Mouse (Mus musculus) gastrocnemius, postnatal 14 days (tissue): ENCODE data around the gene Smc5. TPM values are rescaled to one million over a fixed set of nuclear protein-coding genes. Genes with fewer than 3 reads are reported as not detected.
A peak's percentile ranks its signal among the peaks of the same experiment; 100 is the strongest.

Source experiments
- DNase-seq: peaks from one replicate; pipeline ENCODE4 v3.0.0; 2021; ENCODE audit warnings: mixed read lengths
- intact Hi-C: fragments of 180-260 bp; cut with DNase I; formaldehyde crosslinking; loops from one replicate; pipeline ENCODE4 v1.15.1; 2025; ENCODE audit warnings: low total_unique reads
- total RNA-seq, 2 experiments: library from RNA; stranded (reverse); gene quantifications; 2 replicates each; pipeline ENCODE4 v1.2.3; 2021

The Smc5 gene
- total RNA-seq, 2 experiments from 2014 or later: 12.5 to 13.3 TPM

DNA sequence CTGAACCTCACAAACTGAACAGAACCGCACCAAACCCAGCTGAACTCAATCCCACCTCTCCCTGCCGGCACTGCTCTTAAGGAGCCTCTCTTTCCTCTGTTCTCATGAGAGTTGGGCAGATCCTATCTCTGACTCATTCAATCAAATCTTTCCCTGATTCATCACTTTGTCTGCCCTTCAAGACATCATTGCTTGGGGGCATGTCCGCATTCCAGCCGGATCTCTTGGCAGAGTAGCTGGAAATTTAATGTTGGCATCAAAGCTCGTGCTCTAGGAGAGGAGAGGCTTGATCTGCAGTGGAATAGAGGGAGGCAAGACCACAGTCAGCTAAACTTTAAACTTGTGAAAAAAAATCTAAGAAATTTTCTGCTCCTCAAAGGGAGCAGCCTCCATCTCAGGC lies 71.6 kb downstream of the Smc5 start:
- intact Hi-C loops: no loop called here
- DNase-seq: no peak

DNA sequence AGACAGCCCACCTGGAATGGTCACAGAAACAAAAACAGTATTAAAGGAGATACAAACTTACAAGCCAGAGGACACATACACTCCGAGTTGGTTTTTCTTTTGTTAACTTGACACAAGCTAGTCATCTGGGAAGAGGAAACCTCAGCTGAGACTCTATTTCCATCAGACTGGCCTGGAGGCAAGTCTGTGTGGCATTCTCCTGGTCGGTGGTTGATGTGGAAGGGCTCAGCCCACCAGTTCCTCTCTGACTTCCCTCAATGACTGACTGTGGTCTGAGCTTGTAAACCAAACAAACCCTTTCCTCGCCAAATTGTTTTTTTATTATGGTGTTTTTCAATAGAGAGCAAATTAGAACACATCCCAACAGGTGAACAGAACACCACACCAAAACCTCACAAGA lies 80.6 kb downstream of the Smc5 start:
- no peak for DNase-seq
- intact Hi-C loops: no loop called here

DNA sequence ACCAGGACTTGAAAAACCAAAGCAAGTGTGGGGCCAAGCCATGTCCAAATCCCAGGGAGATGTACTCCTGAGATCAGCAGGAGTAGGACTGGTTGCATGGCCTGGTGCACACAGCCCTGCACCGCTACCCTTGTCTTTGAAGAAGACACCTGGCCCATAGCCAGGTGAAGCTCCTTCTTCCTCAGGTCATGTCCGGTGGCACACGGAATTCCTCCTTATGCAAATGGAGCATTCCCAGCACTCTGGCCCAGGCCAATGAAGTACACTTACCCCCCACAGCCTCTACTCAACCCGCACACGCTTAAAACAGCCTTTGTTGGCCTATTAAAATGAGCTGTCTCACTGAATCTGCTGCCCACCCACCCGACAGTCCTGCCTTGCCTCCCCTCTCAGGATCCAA lies 82.2 kb downstream of the Smc5 start:
- intact Hi-C loops: no loop called here

DNA sequence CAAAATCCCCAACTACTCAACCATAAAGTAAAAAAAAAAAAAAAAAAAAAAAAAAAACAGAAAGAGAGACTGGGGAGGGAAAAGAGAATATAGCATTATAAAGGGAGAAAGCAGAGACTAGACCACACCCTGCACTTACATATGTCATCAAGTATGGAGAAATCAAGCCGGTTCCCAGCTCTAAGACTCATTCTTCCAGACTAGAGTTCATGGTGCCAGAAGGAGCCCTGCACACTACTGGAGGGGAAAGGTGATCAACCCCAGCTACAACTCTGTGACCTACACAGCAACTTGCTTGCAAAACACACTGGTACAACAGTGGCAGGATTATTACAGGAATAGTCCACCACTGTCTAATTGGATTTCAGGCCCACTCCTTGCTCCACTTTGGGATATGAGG lies 84.0 kb downstream of the Smc5 start:
- intact Hi-C loops: no loop called here
- DNase-seq: no peak

More for the DNA sequence above, 82.2 kb downstream of the Smc5 start:
- no peak for DNase-seq

DNA sequence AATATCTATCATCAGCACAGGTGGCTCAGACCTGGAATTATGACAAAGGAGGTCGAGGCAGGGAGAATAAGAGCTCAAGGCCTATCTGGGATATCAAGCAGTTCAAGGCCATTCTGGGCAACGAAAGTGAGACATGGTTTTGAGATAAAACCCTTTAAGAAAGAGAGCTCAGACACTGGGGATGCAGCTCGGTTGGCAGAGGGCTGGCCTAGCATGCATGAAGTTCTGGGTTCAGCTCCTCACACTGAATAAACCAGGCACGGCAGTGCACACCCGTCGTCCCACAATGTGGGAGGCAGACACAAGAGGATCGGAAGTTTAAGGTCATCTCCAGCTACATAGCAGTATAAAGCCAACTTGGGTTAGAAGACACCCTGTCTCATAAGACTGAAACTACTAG lies 84.7 kb downstream of the Smc5 start:
- DNase-seq: no peak
- intact Hi-C loops: no loop called here

DNA sequence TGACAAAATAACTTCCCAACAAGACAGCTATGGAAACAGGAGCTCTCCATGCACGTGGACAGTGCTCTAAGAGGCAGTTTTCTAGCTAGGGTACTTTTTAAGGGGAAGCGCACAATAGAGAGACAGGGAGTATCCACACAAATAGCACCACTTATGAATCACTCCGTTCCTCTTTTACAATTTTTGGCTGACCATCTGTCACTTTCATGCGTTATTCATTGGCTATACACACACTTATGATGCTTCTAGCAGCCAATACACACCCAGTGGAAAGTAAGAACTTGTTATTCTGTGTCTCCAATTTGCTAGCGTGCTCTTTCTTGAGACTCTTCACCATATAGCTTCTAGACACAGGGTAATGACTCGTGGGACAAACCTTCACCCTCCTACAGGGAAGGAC lies 86.0 kb downstream of the Smc5 start:
- intact Hi-C loops: no loop called here
- no peak for DNase-seq

DNA sequence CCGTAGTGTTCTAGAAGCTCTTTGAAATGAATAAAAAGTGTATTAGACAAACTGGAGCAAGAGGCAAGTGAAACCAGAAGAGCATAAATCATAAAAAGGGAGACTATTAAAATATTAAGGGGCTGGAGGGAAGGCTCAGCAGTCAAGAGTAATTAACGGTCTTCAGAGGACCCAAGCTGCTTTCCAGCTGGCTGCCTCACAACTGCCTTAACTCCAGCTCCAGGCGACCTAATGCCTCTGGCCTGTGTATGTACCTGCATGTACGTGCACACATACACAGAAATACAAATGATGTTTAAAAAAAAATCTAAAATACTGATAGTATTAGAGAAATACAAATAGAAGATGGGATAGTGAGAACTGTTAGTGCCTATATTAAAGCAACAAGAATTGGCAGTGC lies 89.6 kb downstream of the Smc5 start:
- intact Hi-C loops: no loop called here
- no peak for DNase-seq

DNA sequence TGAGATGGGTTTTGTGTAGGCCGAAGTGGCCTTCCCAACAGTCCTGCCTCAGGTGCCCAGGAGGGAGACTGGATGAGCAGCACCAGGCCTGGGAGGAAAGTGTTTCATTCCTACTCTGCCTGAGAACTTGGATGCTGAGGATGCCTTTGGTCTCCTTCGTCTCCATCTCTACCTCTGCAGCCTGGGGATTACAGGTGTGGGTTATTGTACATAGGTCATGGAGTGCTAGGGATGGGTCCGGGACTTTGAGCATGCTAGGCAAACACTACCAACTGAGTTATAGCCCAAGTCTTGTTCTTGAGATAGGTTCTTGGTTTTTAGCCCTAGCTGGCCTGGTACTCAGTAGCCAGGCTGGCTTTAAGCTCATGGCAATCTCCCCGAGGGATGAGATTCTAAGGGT lies 90.2 kb downstream of the Smc5 start:
- intact Hi-C loops: no loop called here
- DNase-seq: no peak

DNA sequence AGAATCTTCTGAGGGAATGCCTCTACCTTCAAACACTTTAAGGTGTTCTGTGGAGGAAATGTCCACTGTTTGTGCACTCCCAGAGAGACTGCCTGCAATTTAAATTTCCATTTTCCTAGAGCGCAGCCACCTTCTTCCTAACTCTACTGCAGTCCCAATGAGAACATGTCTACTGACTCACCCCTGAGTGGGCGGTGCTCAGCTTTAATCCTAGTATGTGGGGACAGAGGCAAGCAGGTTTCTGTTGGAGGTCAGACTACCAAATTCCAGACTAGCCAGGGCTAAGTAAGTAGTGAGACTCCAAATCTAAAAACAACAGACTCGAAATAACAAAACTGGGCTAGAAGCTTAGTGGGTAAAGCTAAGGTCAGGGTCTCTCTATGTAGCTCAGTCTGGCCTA lies 95.2 kb downstream of the Smc5 start:
- DNase-seq: no peak
- intact Hi-C loops: no loop called here

DNA sequence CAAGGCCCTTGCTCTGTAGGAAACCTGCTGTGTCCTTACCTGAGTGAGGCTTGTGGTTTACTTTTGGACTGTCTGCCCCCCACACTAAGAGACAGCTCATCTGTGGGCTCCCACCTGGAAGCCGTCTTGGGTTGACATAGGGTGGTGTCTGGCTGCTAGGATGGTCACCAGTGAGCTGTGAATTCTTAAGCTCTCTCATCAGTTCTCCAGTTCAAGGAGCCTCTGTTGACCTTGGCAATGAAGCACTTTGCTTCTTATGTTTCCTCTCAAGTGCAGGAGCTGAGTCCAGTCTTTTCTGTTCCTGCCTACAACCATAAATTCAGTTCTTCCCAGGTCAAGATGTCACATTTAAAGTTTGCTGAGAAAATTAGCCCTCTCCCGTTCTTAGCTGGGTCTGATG lies 98.2 kb downstream of the Smc5 start:
- no peak for DNase-seq
- intact Hi-C loops: no loop called here

DNA sequence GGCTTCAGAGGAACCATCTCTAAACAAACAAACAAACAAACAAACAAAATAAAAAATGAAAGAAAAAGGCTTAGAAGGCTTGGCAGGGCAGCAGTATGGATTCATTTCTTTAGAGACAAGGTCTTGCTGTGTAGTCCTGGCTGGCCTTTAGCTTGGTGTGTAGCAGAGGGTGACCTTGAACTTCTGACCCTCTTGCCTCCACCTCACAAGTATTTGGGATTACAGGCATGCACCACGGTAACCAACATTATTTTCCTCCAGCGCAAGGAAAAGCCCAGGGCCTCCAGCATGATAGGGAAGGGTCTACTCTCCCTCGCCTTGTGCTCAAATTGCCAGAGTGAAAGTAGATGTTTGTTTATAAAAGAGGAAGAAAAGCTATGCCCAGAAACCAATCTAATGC lies 98.6 kb downstream of the Smc5 start:
- intact Hi-C loops: no loop called here
- no peak for DNase-seq

DNA sequence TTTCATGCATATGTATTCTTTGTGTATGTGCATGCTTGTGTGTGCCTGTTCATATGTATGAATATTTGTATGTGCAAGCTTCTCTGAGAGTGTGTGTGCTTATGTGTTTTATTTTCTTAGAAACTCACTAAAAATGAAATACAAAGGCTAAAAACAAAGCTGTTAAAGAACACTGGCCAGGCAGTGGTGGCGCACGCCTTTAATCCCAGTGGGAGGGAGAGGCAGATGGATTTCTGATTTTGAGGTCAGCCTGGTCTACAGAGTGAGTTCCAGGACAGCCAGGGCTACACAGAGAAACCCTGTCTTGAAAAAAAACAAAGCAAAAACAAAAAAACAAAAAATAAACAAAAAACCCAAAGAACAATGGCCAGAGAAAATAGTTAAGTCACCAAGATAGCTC lies 102.6 kb downstream of the Smc5 start:
- intact Hi-C loops: no loop called here
- no peak for DNase-seq

DNA sequence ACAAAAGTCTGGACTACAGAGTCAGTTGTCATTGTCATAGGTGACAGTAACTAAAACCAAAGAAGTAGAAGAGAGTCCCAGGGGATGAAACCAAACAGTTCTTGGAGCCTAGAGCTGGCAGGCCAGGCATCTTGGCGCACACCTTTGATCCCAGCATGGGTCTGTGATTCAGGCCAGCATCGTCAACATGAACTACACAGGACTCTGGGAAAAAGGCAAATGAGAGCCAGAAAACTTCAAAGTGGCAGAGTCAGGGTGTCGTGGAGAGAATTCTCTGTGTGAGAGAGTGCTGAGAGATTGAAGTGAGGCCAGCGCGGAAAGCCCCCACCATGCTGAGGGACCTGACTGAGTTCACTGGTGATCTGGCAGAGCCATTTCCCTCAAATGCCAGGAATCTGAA lies 103.2 kb downstream of the Smc5 start:
- DNase-seq: no peak
- intact Hi-C loops: no loop called here

DNA sequence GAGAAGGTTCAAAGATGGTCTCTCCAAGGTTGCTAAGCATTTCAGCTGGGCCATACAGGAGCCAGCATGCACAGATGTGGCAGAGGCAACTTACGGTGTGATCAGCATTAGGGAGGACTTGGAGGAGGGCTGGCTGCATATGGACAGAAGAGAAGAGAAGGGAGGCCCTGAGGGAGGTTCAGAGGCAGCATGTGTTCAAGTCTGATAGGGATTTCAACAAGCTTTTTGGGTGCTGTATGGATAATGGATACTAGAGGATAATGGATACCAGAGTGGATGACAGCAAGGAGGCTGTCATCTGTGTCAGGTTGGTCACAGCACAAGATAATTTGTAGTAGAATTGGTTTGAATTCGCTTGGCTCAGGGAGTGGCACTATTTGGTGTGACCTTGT lies 104.0 kb downstream of the Smc5 start:
- intact Hi-C loops: loop anchor here (10.0 kb wide), 1 partner anchor 235 kb away; no protein-coding TSS in a partner anchor
- no peak for DNase-seq

DNA sequence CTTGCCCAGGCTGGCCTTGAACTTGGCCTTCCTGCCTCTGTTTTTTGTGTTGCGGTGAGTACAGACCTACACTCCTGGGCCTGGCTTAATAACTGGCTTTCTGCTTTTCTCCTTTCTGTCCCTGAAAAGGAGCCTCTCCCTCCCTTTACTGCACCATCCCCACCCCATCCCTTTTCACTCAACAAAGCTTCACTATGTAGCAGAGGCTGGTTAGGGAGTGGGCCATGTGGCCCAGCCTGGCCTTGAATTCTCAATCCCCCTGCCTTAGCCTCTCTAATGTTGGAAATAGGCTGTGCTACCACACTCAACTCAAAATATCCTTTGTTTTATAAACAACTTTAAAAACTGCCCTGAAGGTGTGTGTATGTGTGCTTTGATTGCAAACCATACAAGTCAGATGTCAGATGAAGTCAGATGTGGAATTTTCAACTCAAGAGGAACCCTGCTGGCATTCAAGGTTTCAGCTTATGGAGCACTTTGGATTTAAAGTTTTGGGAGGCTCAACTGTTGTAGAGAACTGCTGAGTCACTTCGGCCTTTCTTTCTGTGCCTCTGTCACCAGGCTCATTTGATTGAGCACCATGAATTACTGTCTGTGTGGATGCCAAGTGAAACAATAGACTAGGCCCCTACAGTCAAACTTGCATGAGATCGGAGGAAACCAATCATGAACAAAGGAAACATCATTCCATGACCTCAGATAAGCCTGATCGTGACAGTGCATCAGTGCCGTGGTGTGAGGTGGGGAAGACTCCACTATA lies 104.6 kb downstream of the Smc5 start:
- DNase-seq: no peak
- intact Hi-C loops: loop anchor here (10.0 kb wide), 1 partner anchor 234 kb away; no protein-coding TSS in a partner anchor

DNA sequence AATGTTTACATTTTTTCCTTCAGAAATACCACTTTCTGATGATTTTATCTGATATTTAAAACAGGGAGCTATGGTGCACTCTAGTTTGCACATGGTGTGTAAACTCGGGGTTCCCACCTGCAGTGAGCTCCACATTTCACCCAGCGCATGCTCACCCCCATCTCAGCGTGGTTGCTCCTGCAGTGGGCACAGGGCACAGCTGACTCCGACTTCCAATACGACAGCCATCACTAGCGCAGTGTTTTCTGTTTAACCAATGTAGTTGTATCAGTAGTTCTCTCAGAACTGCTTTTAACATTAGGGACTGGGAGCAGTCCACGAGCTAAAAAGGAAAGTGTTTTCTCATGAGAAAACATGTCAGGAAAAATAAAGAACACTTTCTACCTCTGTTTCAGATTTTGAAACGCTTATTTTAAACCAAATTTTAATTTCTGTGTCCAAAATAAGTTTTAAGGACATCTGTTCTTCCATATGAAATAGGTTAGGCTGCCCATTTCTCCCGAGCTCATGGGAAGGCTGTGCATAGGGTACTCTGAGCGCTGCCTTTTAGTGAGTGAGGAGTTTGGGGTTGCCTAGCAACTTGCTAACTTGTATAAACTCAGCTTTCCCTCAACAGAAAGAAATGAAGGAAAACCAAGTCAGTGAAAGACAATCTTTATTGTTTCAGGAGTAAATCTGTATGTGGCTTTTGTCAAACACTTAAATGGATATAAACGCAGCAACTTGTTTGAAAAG lies 107.0 kb downstream of the Smc5 start:
- DNase-seq: no peak
- intact Hi-C loops: loop anchor here (10.0 kb wide), 1 partner anchor 232 kb away; no protein-coding TSS in a partner anchor

DNA sequence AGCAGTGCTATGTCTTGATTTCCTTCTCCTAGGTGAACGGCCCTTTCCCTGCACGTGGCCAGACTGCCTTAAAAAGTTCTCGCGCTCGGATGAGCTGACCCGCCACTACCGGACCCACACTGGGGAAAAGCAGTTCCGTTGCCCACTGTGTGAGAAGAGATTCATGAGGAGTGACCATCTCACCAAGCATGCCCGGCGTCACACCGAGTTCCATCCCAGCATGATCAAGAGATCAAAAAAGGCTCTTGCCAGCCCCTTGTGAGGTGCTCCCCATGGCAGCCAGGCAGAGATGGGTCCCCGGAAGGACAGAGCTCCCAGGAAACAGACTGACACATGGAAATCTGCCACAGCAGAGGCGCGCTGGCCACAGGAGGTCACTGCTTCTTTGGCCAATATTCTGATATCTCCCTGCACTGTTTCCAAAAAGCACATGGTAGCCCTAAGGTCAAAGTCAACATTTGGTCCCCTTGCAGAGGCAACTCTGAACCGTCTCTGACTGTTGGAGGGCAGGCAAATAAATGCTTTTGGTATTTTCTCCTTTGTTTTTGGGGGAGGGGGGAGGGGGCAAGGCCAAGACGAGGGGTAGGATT lies 109.0 kb downstream of the Smc5 start:
- intact Hi-C loops: loop anchor here (10.0 kb wide), 1 partner anchor 230 kb away; no protein-coding TSS in a partner anchor
- no peak for DNase-seq

DNA sequence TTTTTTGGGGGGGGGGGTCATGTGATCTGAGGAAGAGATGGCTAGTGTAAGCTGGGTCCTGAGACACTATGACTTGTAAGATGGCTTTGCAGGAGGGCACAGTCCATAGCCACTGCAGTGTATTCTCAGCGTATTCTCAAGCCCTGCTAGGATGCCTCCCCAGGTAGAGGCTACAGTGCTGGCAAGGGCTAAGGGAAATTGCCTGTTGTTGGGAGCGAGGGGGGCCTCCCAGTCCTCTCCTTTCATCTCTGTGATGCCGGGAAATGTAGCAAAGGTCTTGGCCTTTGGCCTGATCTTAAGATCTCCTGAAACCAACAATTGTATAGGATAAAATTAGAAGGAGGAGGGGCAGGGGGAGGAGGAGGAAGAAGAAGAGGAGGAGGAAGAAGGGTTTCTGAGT lies 110.3 kb downstream of the Smc5 start:
- DNase-seq: no peak
- intact Hi-C loops: loop anchor here (10.0 kb wide), 1 partner anchor 229 kb away; no protein-coding TSS in a partner anchor

DNA sequence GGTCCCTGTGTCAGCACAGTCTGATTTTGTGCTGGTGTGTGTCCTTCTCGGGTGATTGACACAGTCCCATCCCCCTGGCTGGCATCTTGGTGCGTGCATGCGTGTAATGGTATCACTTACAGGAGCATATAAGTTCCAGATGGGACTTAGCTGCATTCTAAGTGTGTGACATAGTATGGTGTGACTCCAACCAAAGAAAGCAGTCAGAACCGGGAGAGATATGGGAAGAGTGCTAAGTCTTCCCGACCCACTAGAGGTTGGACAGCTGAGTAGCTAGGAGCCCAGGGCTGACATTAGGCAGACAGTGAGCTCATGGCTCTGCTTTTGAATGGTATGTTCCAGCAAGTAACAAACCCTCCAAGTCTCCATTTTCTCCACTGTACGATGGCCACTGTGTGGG lies 110.8 kb downstream of the Smc5 start:
- intact Hi-C loops: loop anchor here (10.0 kb wide), 1 partner anchor 228 kb away; no protein-coding TSS in a partner anchor

DNA sequence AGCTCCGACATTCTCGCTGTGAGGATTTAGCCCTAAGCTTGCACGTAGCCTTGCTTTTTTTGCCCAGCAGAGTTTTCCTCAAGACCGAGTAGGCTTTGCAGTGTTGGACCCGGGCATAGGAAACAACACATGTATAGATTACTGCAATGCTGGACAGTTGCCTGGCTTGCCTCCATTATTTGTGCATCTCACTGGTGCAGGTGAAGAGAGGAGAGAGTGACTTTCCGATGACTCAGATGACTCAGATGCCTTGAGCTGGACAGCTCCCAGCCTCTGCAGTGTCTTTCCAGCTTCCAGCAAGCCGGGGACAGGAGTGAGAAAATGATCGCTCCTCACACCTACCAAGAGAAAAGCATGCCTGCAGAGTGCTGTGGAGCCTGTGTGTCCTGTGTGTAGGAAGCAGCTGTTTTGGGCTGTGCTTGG lies 111.3 kb downstream of the Smc5 start:
- DNase-seq: peak; percentile 57
- intact Hi-C loops: loop anchor here (10.0 kb wide), 1 partner anchor 228 kb away; no protein-coding TSS in a partner anchor

More for the DNA sequence above, 110.8 kb downstream of the Smc5 start:
- DNase-seq: no peak
